Mouse (Mus musculus) embryonic stem cell, embryonic (primary cell): ENCODE results near the gene Galnt18.

Experiments used
- CTCF ChIA-PET, 4 experiments: fragments of 300-600 bp in 2 of 4; fragments of 350-600 bp in 2 of 4; sonication (Branson Sonifier 250); formaldehyde crosslinking; loops; one replicate each; lab custom pipeline; 2022; ENCODE audit warnings: inconsistent platforms in 2 of 4; lab: Charles Lee
- POLR2A ChIA-PET, 4 experiments: fragments of 300-600 bp in 2 of 4; fragments of 350-600 bp in 2 of 4; sonication (Branson Sonifier 250); formaldehyde crosslinking; loops; one replicate each; lab custom pipeline; 2022; ENCODE audit warnings: antibody characterized with exemption in 4 of 4, inconsistent platforms in 1 of 4; lab: Charles Lee

Gene Galnt18

DNA sequence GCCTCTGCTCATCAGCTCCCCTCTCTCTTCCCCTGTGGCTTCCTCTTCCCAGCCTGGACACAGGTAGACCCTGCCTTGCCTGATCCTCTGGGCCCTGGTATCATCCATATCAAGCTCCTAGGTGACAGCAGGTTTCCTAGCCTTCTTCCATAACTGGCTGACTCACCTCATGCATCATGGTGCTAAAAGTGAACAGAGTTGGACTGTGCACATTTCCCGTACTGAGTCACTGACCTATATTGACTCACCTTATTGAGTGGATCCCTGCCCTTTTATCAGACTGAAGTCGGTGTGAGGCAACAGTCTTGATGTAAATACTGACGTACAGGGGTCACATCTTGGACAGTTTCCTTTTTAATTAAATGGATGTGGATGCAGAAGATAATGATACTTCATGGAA is 313.7 kb downstream of the Galnt18 start:
- CTCF ChIA-PET = no interaction called here

GRCm38 (mm10) chr7:111459716-111460115 is 320.1 kb downstream of the Galnt18 start:
- ChIA-PET POLR2A (no interaction called here), CTCF (interaction anchor here in 2 of 4 experiments (0.6 to 1.4 kb wide), 5 partner anchors 8 to 410 kb away, joined by 3 to 5 read pairs (median 4); no protein-coding TSS in a partner anchor)

More for the DNA sequence above, 313.7 kb downstream of the Galnt18 start:
- POLR2A ChIA-PET = no interaction called here

DNA sequence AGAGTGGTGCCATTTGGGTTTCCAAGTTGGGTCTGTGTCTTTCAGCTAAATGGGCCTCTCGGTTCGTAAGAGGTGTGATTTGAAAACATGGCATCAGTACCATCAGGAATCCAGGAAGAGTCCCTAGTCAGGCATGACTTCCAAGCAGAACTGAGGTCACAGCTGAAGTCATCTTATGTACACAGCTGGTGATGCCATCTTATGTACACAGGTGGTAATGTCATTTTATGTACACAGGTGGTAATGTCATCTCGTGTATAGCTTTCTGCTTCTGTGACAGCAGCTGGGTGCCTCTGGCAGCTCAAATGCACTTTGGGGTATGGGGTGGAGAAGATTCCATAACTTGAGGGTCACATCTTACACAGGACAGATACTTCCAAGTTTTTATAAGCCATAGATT is 323.8 kb downstream of the Galnt18 start:
- ChIA-PET POLR2A (no interaction called here), CTCF (no interaction called here)

DNA sequence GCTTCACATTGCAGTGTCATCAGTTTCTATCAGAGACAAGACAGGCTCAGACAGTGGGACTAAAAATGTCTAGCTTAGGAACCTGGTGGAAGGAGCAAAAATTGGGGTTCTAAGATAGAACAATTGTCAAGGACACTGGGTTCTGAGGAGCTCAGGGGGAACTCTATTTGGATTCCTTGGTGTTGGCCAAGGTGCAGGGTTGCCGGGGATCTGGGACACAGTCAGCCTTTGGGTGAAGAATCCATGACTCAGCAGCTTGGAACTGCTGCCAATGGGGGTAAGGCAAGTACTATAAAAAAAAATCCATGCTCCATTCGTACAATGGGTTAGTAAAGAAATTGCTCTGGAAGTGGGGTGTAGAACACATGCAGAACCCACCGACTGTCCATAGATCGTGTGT is 324.2 kb downstream of the Galnt18 start:
- ChIA-PET POLR2A (no interaction called here), CTCF (no interaction called here)

- CTCF ChIA-PET = interaction anchor here in 1 of 4 experiments (1.2 kb wide), 1 partner anchor 8 kb away, joined by 3 read pairs; no protein-coding TSS in a partner anchor
Observed at GRCm38 (mm10) chr7:111452000-111452399, 327.8 kb downstream of the Galnt18 start.

GRCm38 (mm10) chr7:111450286-111451095 is 329.3 kb downstream of the Galnt18 start:
- ChIA-PET POLR2A (interaction anchor here in 1 of 4 experiments (1.2 kb wide), 1 partner anchor 13 kb away, joined by 3 read pairs; no protein-coding TSS in a partner anchor), CTCF (no interaction called here)

More at GRCm38 (mm10) chr7:111452000-111452399, 327.8 kb downstream of the Galnt18 start:
- POLR2A ChIA-PET = interaction anchor here in 1 of 4 experiments (0.6 kb wide), 1 partner anchor 26 kb away, joined by 4 read pairs; no protein-coding TSS in a partner anchor

DNA sequence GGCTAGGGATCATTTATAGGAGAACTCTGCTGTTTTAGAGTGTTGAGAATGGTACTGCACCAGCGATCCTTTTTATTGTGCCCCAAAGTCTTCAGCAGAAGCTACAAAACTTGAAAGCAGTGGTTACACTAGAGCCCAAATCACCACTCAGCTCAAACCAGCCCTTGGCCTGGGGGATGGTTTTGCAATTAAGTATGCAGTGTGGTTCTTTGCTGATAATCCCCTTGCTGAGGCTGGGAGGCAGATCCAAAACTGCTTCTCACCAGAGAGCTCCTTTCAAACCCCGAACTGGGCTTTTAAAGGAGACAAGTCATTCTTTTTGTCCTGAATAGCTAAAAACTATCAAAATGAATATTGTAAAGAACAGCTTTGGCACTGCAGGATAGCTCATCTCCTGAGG is 346.6 kb downstream of the Galnt18 start:
- ChIA-PET POLR2A (interaction anchor here in 1 of 4 experiments (0.9 kb wide), 1 partner anchor 63 kb away, joined by 4 read pairs; no protein-coding TSS in a partner anchor), CTCF (interaction anchor here in 1 of 4 experiments (0.6 kb wide), 1 partner anchor 211 kb away, joined by 3 read pairs; no protein-coding TSS in a partner anchor)

- ChIA-PET CTCF (no interaction called here), POLR2A (interaction anchor here in 1 of 4 experiments (0.5 kb wide), 1 partner anchor 187 kb away, joined by 3 read pairs; no protein-coding TSS in a partner anchor)
Observed at GRCm38 (mm10) chr7:111427392-111427791, 352.4 kb downstream of the Galnt18 start.
